Mouse (Mus musculus): Measurements from ENCODE around the gene Flad1. TPM values are rescaled to one million over a fixed set of nuclear protein-coding genes. Genes with fewer than 3 reads are reported as not detected.
A peak's percentile ranks its signal among the peaks of the same experiment; 100 is the strongest.

The Flad1 gene
- polyA plus RNA-seq, 1 experiment from 2014 or later, result 36.3 TPM

DNA sequence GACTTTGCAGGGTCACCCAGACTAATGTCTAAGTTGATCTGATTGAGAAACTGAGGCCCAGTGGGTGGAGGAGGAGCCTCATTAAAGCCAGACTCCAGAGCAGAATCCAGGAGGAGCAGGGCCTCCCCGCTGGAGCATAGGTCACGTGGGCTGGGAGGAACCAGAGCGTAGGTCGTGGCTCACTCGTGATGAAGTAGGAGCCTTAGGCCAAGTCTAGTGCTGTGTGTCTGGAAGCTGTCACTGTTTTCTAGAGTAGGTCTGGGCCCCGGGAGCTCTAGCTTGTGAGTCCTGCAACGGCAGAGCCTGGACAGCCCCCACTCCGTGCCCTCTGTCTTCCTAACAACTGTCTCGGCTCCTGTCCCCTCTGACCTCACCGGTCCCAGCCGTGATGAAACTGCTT is 44.3 kb downstream of the Flad1 start:
- WGBS, result 82% methylated on average over 11 of the region's 11 CpGs
- Histone ChIP-seq H3K4me2 (no peak overlapping the region), H3K9ac (no peak overlapping the region), H3K27ac (no peak overlapping the region), H3K4me3 (no peak overlapping the region), H3K27me3 (0 out of 2 replicates have a peak, but pooled peaks cover 5% of the 10 kb centered on the region), H3K36me3 (ENCODE audit: poor library complexity, severe bottlenecking) (no peaks in the 10 kb centered on the region), H3K4me1 (no peaks in the 10 kb centered on the region), H3K9me3 (replicated peaks) (no peaks in the 10 kb centered on the region)
- no peak for ATAC-seq

DNA sequence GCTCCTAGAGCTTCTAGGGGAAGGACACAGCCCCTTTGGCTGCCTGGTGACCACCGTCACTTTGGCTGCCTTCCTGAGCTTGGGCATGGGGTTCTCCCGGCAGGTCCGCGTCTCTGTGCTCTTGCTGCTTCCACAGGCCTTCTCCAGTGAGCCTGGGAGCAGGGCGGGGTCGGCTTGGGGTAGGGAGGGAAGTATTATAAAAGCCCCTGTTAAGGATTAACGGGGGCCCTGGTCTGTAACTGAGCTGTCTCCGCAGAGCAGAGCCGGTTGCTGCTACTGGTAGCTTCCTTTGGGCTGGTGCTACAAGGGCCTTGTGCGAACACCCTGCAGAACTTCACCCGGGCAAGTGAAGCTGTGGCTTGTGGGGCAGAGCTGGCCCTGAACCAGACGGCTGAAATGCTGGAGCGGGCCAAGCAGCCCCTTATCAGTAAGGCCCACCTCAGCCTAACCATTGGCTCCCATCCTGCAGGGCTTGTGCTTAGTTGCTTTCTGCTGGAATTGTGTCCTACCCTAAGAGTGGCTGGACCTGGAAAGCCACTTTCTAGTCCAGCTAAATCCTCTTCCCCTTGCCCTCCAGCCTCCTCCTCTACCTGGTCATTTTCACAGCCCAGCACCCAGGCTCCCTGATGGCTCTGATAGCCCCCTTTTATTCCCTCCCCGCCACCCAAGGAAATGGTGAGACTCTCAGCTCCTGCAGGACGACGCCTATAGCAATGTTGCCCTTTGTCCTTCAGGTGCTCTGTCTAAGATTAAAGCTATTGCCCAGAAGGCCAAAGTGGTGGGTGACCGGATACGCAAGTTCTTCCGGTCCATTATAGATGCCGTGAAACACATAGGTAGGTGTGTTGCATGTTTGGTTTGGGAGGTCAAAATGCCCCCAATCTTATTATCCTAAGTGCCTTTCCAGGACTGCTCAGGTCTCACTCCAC is 45.9 kb downstream of the Flad1 start:
- no peak for ATAC-seq
- Histone ChIP-seq H3K4me3 (no peak overlapping the region), H3K36me3 (ENCODE audit: poor library complexity, severe bottlenecking) (no peaks in the 10 kb centered on the region), H3K4me1 (no peaks in the 10 kb centered on the region), H3K27ac (no peak overlapping the region), H3K27me3 (0 out of 2 replicates have a peak, but pooled peaks cover 5% of the 10 kb centered on the region), H3K9ac (no peak overlapping the region), H3K4me2 (no peak overlapping the region), H3K9me3 (replicated peaks) (no peaks in the 10 kb centered on the region)
- WGBS, result 75% methylated on average over 20 of the region's 20 CpGs

DNA sequence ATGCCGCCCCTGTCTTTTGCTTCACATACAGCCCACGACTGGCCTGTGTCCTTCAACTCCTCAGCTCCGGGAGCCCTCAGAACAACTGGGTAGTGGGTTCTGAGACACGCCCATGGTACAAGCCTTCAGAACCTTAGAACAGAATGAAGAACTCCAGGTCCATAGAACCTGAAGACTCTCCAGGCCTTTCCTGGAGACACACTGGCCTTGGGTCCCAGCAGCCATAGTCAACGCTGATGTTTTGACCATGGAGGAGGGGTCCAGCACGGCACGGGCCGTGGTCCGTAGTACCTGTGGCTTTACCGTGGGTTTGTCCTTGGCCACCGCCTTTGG is 46.6 kb downstream of the Flad1 start, which contains the start of gene Dcst1:
Dcst1 (minus strand) TSS at position 101 of the 333 bp plus-strand sequence.
- Histone ChIP-seq H3K36me3 (ENCODE audit: poor library complexity, severe bottlenecking) (no peaks in the 10 kb centered on the region), H3K9ac (0 out of 2 replicates have a peak within 1 kb of the TSS, but pooled peaks have one; percentile 34), H3K4me1 (no peaks in the 10 kb centered on the region), H3K27ac (no peak within 1 kb of the TSS), H3K4me3 (no peak within 1 kb of the TSS), H3K4me2 (no peak within 1 kb of the TSS), H3K9me3 (replicated peaks) (no peaks in the 10 kb centered on the region), H3K27me3 (0 out of 2 replicates have a peak, but pooled peaks cover 5% of the 10 kb centered on the region)
- ATAC-seq, result no peak
- 80% methylated on average over 11 of the region's 11 CpGs for WGBS

DNA sequence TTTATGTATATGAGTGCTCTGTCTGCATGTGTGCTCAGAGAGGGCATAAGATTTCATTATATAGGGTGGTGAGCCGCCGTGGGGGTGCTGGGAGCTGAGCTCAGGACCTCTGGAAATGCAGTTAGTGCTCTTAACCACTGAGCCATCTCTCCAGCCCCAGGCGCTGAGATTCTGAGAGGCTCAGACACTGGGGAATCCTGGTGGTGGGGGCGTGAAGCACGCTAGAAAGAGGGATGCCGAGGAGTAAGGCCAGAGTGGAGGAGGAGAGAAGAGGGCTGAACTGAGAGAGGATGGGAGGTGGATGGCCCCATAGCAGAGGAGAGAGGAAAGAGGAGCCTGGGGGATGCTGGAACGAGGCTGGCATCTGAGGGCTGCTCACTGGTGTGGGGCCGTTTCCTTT is 47.0 kb downstream of the Flad1 start:
- 0 out of 2 replicates have a peak overlapping the region, but pooled peaks have one; percentile 34 for H3K9ac ChIP-seq
- H3K36me3 ChIP-seq (ENCODE audit: poor library complexity, severe bottlenecking), result no peaks in the 10 kb centered on the region
- ATAC-seq, result no peak
- H3K4me2 ChIP-seq, result no peak overlapping the region
- H3K4me3 ChIP-seq, result no peak overlapping the region
- 57% methylated on average over 8 of the region's 8 CpGs for WGBS
- H3K27me3 ChIP-seq, result 0 out of 2 replicates have a peak, but pooled peaks cover 5% of the 10 kb centered on the region
- H3K27ac ChIP-seq, result no peak overlapping the region
- no peaks in the 10 kb centered on the region for H3K9me3 ChIP-seq (replicated peaks)
- H3K4me1 ChIP-seq, result no peaks in the 10 kb centered on the region

GRCm38 (mm10) chr3:89361675-89362074 is 50.0 kb downstream of the Flad1 start, which contains the start of gene Dcst2:
TSS of gene Dcst2 (plus strand) at chr3:89361975.
- no peaks in the 10 kb centered on the region for H3K36me3 ChIP-seq (ENCODE audit: poor library complexity, severe bottlenecking)
- H3K27me3 ChIP-seq, result 0 out of 2 replicates have a peak, but pooled peaks cover 5% of the 10 kb centered on the region
- no peak within 1 kb of the TSS for H3K4me3 ChIP-seq
- no peaks in the 10 kb centered on the region for H3K9me3 ChIP-seq (replicated peaks)
- no peak within 1 kb of the TSS for H3K27ac ChIP-seq
- WGBS, result 83% methylated on average over 7 of the region's 7 CpGs
- no peak for ATAC-seq
- H3K4me2 ChIP-seq, result no peak within 1 kb of the TSS
- no peak within 1 kb of the TSS for H3K9ac ChIP-seq
- H3K4me1 ChIP-seq, result no peaks in the 10 kb centered on the region

DNA sequence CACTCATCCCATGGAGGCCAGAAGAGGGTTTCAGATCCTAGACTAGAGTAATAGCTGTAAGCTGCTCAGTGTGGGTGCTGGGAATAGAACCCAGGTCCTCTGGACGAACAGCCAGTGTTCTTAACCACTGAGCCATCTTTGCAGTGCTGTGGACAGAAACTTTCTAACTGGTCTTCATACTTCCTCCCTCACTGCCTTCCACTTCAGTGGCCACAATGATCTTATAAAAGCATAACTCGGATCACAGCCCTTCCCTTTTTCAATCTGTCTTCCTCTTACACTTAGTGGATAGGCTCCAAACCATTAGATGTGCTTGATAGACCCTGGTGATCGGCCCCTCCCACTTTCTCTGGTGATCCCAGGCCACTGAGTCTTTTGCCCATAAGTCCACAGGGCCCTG is 51.4 kb downstream of the Flad1 start:
- Histone ChIP-seq H3K4me3 (no peak overlapping the region), H3K4me2 (no peak overlapping the region), H3K9me3 (replicated peaks) (no peaks in the 10 kb centered on the region), H3K27ac (no peak overlapping the region), H3K36me3 (ENCODE audit: poor library complexity, severe bottlenecking) (no peaks in the 10 kb centered on the region), H3K27me3 (0 out of 2 replicates have a peak, but pooled peaks cover 11% of the 10 kb centered on the region), H3K4me1 (no peaks in the 10 kb centered on the region), H3K9ac (no peak overlapping the region)
- 76% methylated on average over 3 of the region's 3 CpGs for WGBS
- no peak for ATAC-seq

GRCm38 (mm10) chr3:89359630-89360029 is 52.0 kb downstream of the Flad1 start:
- Histone ChIP-seq H3K4me1 (0 out of 2 replicates have a peak, but pooled peaks cover 2% of the 10 kb centered on the region), H3K4me3 (no peak overlapping the region), H3K27me3 (0 out of 2 replicates have a peak, but pooled peaks cover 9% of the 10 kb centered on the region), H3K4me2 (no peak overlapping the region), H3K27ac (no peak overlapping the region), H3K36me3 (ENCODE audit: poor library complexity, severe bottlenecking) (no peaks in the 10 kb centered on the region), H3K9ac (no peak overlapping the region), H3K9me3 (replicated peaks) (no peaks in the 10 kb centered on the region)
- WGBS, result 80% methylated on average over 6 of the region's 6 CpGs
- ATAC-seq, result no peak

- H3K9ac ChIP-seq, result 0 out of 2 replicates have a peak overlapping the region, but pooled peaks have one; percentile 31
- H3K27ac ChIP-seq, result no peak overlapping the region
- no peak overlapping the region for H3K4me3 ChIP-seq
- H3K36me3 ChIP-seq (ENCODE audit: poor library complexity, severe bottlenecking), result no peaks in the 10 kb centered on the region
- ATAC-seq, result no peak
- H3K4me1 ChIP-seq, result 0 out of 2 replicates have a peak, but pooled peaks cover 2% of the 10 kb centered on the region
- 75% methylated on average over 9 of the region's 9 CpGs for WGBS
- H3K27me3 ChIP-seq, result peaks cover 22% of the 10 kb centered on the region; the same call in 1 of the 2 replicates
- H3K4me2 ChIP-seq, result no peak overlapping the region
- H3K9me3 ChIP-seq (replicated peaks), result no peaks in the 10 kb centered on the region
Observed at GRCm38 (mm10) chr3:89356029-89356428, 55.6 kb downstream of the Flad1 start.

DNA sequence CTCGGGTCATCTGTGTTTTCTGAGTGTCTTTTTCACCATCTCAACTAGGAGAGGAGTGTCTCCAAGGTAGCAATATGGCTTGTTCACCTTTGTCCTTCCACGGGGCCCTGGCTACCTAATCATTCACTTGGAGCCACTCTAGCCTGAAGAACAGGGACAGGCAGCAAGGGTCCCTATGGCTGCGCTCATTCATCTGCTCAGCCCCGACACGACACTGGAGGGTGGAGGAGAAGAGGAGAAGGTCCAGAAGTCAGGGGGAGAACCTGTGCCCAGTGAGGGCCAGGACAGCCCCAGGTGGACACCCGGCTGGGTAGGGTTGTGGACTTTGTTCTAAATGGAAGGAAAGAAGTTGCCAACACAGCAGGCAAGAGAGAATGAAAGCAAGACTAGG is 56.2 kb downstream of the Flad1 start:
- Histone ChIP-seq H3K4me2 (no peak overlapping the region), H3K36me3 (ENCODE audit: poor library complexity, severe bottlenecking) (no peaks in the 10 kb centered on the region), H3K9me3 (replicated peaks) (no peaks in the 10 kb centered on the region), H3K4me1 (peaks cover 6% of the 10 kb centered on the region; the same call in 1 of the 2 replicates), H3K27ac (no peak overlapping the region), H3K9ac (no peak overlapping the region; the same call in 1 of the 2 replicates), H3K27me3 (peaks cover 26% of the 10 kb centered on the region; the same call in 1 of the 2 replicates), H3K4me3 (no peak overlapping the region)
- WGBS, result 85% methylated on average over 6 of the region's 6 CpGs
- ATAC-seq, result no peak

GRCm38 (mm10) chr3:89354816-89355511 is 56.7 kb downstream of the Flad1 start:
- H3K4me1 ChIP-seq, result peaks cover 11% of the 10 kb centered on the region; the same call in 1 of the 2 replicates
- peak; percentile 28; the same call in 1 of the 2 replicates for ATAC-seq
- 22% methylated on average over 5 of the region's 5 CpGs for WGBS
- H3K36me3 ChIP-seq (ENCODE audit: poor library complexity, severe bottlenecking), result no peaks in the 10 kb centered on the region
- no peak overlapping the region; the same call in 1 of the 2 replicates for H3K9ac ChIP-seq
- H3K27ac ChIP-seq, result no peak overlapping the region
- no peak overlapping the region for H3K4me3 ChIP-seq
- peaks cover 27% of the 10 kb centered on the region; the same call in 1 of the 2 replicates for H3K27me3 ChIP-seq
- H3K4me2 ChIP-seq, result no peak overlapping the region
- no peaks in the 10 kb centered on the region for H3K9me3 ChIP-seq (replicated peaks)

DNA sequence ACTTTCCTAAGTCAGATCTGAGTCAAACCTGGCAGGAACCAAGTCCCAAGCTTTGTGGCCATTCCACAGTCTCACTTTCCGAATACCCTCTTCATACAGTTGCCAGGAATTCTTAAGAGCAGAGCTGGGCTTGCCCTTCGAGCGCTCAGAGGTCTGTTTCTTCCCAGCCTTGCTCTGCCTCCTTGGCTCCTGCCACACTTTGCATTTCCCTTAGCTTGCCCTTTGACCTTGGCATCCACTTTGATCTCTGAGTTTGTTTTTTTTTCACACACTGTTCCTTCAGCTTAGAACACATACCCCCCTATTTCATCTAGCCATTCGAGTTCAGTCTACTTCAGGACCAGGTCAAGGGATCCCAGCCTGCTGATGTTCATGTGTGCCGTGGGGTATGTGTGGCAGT is 60.4 kb downstream of the Flad1 start:
- Histone ChIP-seq H3K4me2 (no peak overlapping the region), H3K9me3 (replicated peaks) (no peaks in the 10 kb centered on the region), H3K27me3 (peaks cover 42% of the 10 kb centered on the region), H3K4me3 (no peak overlapping the region), H3K36me3 (ENCODE audit: poor library complexity, severe bottlenecking) (0 out of 2 replicates have a peak, but pooled peaks cover under 1% of the 10 kb centered on the region), H3K4me1 (peaks cover 23% of the 10 kb centered on the region), H3K9ac (no peak overlapping the region), H3K27ac (no peak overlapping the region)
- WGBS, result 81% methylated on average over 5 of the region's 5 CpGs
- no peak for ATAC-seq

All from forebrain, embryonic 13.5 days (tissue).